Mouse (Mus musculus) lung, postnatal 25 days (tissue): ENCODE results near the gene Slc7a1.

Experiments
- DNase-seq: peaks from one replicate; pipeline ENCODE4 v3.0.0; 2022; ENCODE audit warnings: low spot score

Gene Slc7a1

GRCm38 (mm10) chr5:148399660-148400443 is at the start of gene Slc7a1:
TSS of gene Slc7a1 (minus strand) at chr5:148399904.
- DNase-seq, result peak; percentile 91

GRCm38 (mm10) chr5:148444974-148445373 is 45.3 kb upstream of the Slc7a1 start:
- no peak for DNase-seq

DNA sequence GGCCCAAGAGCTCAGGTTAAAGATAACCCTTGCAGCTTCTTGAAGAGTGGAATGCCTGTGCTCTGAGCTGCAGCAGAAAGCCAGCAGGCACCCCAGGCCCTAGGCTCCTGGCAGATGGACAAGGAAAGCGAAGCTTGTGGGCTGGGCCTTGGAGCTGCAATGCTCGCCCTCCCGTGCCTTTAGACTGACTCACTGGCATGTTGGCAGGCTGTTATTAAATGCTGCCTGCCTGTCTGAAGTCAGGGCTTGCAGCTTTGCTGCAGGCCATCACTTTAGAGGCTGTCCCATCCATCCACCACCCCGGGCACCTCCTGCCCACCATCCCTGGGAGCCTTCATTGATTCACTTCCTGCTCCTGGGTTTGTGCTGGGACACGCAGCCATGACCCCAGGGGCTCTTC is 44.0 kb upstream of the Slc7a1 start:
- DNase-seq, result peak; percentile 55

GRCm38 (mm10) chr5:148435660-148436059 is 36.0 kb upstream of the Slc7a1 start:
- DNase-seq, result no peak

DNA sequence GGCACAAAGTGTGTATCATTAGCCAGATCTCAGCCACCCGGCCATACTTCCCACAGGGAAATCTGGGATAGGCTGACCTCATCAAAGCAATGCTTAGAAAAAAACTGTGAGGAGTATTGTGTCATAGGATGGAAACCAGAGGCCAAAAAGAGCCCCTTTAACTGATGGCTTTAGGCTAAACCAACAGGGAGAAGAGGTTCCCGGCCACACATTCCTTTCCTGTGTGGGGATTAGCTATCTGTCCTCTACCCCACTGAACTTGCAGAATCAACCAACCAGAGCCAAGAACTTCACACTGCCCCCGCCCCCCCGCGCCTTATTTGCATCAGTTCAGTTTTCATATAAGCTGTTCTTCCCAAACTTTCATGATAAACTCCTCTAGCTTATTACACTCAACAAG is 32.4 kb upstream of the Slc7a1 start:
- DNase-seq, result no peak

GRCm38 (mm10) chr5:148428846-148429245 is 29.1 kb upstream of the Slc7a1 start:
- no peak for DNase-seq

DNA sequence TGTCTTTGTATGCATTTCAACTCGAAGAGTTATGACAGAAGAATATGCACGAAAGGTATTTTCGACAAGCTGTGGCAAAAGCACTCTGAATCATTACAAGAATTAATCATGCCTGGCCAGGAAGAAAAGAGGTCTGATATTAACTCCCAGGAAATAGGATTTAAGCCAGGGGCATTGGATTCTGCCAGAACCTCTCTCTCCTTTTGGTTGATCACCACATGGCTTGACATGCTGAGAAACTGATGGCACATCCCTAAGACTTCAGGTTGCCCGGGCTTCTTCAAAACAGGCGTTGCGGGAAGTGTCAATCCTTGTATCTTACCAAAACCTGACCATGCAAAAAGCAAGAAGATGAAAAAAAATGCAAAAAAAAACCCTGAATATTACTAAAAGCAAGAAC is 25.4 kb upstream of the Slc7a1 start:
- DNase-seq, result no peak

- DNase-seq, result no peak
Observed at GRCm38 (mm10) chr5:148421326-148421725, 21.6 kb upstream of the Slc7a1 start.

DNA sequence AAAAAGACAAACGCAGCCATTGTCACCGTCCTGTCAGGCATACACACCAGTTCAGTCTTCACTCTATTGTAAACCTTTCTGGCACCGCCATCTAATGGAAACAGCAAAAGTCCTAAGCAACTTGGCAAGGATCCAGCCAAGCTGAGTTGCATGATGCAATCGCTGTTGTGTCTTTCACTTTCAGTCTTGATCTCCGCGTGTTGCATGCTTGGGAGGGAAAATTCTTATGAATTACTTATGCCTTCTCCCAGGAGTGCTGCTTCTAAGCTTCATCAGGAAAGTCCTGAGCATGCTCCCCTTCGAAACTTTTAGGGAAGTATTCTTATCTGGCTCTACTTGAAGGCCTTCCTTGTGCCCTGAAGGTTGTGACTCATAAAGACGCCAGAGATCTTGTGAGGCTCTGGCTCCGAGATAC is 19.4 kb upstream of the Slc7a1 start:
- peak; percentile 57 for DNase-seq

- DNase-seq, result no peak
Observed at GRCm38 (mm10) chr5:148418436-148418835, 18.7 kb upstream of the Slc7a1 start.

DNA sequence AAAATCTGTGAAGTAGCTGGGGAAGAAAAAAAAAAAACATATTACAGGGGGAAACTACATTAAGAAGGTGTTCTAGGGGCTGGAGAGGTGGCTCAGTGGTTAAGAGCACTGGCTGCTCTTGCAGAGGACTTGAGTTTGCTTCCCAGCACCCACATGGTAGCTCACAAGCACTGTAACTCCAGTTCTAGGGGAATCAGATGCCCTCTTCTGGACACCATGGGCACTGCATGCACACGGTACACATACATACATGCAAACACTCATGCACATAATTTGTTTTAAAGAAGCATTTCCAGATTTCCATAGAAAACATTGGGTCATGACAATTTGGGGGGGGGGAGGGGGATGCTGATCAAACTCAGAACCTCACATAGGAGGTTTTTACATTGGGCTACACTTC is 18.1 kb upstream of the Slc7a1 start:
- no peak for DNase-seq

DNA sequence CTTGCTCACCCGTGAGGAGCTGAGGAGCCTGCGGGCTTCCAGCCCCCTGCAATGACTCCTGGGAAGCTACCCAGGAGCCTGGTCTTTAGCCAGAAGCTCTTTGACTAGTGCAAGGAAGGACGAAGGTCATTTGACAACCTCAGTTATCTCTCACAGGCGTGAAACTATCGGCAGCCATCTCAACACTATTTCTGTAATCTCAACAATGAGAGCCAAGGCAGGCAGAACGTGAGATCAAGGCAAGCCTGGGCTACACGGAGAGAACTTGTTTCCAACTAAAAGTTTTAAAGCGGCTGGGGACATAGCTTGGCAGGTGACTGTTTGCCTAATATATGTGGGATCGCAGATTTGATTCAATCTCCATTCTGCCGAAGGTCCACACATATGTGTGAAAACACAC is 16.8 kb upstream of the Slc7a1 start:
- DNase-seq, result no peak

- DNase-seq, result no peak
Observed at GRCm38 (mm10) chr5:148414233-148414632, 14.5 kb upstream of the Slc7a1 start.

DNA sequence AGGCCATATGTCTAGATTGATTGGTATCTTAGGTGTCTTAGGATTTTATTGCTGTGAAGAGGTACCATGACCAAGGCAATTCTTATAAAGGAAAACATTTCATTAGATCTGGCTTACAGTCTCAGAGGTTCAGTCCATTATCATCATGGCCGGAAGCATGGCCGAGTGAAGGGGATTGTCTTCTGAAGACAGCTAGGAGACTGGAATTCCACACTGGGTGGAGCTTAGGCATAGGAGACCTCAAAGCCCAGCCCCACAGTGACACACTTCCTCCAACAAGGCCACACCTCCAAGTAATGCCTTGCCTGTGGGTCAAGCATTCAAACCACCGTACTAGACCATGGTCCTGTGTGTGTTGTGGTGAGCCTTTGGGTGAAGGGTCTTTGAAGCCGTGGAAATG is 12.8 kb upstream of the Slc7a1 start:
- no peak for DNase-seq

- no peak for DNase-seq
Observed at GRCm38 (mm10) chr5:148409465-148409864, 9.8 kb upstream of the Slc7a1 start.

GRCm38 (mm10) chr5:148406913-148407312 is 7.2 kb upstream of the Slc7a1 start:
- no peak for DNase-seq

DNA sequence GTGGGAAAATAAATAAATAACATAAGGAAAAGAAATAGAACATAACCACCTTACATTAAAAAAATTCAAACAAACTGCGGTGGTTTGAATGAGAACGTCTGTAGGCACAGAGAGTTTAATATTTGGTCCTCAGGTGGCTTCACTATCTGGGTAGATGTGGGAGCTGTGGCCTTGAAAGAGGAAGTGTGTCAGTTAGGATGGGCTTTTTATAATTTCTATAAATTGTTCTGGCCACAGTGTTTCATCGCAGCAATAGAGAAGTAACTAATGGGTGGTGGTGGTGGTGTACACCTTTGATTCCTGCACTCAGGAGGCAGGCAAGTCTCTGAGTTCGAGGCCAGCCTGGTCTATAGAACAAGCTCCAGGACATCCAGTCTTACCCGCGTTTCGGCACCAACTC is 4.8 kb upstream of the Slc7a1 start:
- no peak for DNase-seq

- no peak for DNase-seq
Observed at GRCm38 (mm10) chr5:148402641-148403040, 2.9 kb upstream of the Slc7a1 start.

DNA sequence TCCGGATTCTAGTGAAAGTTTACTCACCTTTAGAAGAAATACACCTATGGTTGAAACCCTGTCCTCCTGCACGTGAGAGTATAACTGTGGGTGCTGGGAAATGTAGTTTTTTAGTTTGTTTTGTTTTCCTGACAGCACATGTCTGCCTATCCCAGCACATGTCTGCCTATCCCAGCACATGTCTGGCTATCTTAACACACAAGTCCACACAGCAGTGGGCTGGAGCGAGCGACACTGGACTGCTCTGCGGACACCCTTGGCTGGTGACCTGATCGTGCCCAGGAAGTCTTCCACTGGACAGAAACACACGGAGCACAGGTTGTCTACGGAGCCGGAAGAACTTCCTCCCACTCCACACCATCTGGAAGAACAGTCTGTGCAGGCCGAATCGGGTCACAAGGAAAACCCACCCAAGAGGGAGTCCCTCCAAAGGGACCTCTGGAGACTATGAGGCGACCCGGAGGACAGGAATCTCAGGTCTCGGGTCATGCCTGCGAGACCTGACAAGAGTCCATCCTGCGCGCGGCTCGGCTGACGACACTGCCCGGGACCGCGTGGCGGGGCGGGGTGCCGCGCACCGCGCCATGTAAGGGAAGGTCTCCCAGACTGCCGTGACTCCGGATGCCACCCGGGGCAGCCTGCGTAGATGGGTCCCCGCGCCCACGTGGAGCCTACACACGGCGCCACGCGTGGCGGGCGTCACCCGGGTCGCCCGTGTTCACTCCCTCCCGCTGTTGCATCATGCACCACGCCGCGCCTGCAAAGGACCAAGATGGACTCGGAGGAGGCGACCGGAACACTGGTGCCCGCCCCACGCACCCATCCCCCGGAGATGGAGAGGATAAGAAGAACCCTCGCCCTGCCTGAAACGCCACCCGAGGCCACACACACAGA is 691 bp downstream of the Slc7a1 start:
- DNase-seq, result peak; percentile 49

GRCm38 (mm10) chr5:148398451-148398765 is 1.3 kb downstream of the Slc7a1 start:
- no peak for DNase-seq

DNA sequence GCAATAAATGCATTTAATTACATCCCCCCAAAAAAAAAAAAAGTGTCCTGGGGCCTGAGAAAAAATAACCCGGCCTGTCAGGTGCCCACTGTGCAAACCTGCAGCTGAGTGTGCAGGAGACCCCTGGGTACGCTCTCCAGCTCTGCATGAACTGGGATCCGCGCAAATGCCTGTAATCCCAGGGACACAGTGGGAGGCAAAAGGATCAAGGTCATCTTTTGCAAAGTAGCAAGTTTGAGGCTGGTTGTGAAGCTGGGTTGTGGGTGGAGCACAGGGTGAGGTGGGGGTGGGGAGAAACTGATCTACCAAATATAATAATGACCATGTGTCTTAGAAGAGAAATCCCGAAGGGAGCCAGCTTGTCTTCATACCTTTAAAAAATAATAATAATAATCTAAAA is 1.8 kb downstream of the Slc7a1 start:
- DNase-seq, result no peak

DNA sequence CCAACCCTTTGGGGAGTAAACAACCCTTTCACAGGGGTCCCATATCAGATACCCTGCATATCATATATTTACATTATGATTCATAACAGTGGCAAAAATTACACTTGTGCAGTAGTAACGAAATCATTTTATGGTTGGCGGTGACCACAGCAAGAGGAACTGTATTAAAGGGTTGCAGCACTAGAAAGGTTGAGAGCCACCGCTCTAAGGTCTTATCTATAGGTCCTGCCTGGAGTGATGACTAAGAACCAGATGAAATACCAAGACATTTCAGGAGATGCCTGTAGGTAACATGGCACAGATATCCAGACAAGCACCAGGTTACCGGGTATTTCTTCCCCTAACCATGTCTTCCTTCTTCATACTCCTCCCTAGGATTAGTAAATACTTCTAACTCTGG is 2.3 kb downstream of the Slc7a1 start:
- DNase-seq, result no peak

GRCm38 (mm10) chr5:148393316-148393715 is 6.4 kb downstream of the Slc7a1 start:
- DNase-seq, result no peak
